Mouse (Mus musculus): Measurements from ENCODE around the gene Mlkl. TPM values are rescaled to one million over a fixed set of nuclear protein-coding genes. Genes with fewer than 3 reads are reported as not detected.

Gene Mlkl
- total and polyA plus RNA-seq, 3 experiments: 0.72 to 7.9 (median 1.5) TPM

DNA sequence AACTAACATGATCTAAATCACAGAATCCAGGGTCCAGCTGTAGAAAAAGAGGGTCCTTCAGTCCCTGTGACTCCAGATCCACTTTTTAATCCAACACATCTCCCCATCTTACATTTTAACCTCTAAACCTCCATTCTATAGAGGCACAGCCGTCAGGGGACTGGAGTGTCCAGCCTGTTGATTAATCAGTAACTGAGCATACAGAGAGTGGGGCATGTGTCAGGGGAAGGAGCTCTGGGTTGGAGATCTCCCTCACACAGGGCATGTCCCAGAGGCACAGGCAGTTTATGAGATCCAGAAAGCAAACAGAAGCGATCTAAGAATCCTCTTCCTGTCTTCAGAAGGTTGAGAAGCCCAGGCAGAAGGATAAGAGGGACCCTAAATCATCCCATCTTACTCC lies 46.7 kb upstream of the Mlkl start:
- DNase-seq (ENCODE audit: extremely low read depth): no peak
- H3K27ac ChIP-seq (ENCODE audit: insufficient read depth, low read depth): no peak overlapping the region
- no peak for TF ChIP-seq MAFK (IDR thresholded peaks at IDR 0.05; ENCODE audit: insufficient replicate concordance, low read length)
- no peak for TF ChIP-seq E2F4 (IDR thresholded peaks at IDR 0.05; ENCODE audit: insufficient replicate concordance, low read depth, low read length)
- no peak for TF ChIP-seq MAZ (IDR thresholded peaks at IDR 0.05; ENCODE audit: low read depth, low read length)
- TF ChIP-seq MYC (IDR thresholded peaks at IDR 0.05; ENCODE audit: low read depth, low read length): no peak
- TF ChIP-seq MXI1 (IDR thresholded peaks at IDR 0.05; ENCODE audit: low read depth, low read length): no peak
- TF ChIP-seq ZMIZ1 (IDR thresholded peaks at IDR 0.05; ENCODE audit: low read depth, low read length): no peak
- no peak for TF ChIP-seq KAT2A (IDR thresholded peaks at IDR 0.05; ENCODE audit: insufficient replicate concordance, low read length)
- TF ChIP-seq IRF4 (IDR thresholded peaks at IDR 0.05; ENCODE audit: low read depth, low read length): no peak
- no peak for TF ChIP-seq POLR2AphosphoS2 (IDR thresholded peaks at IDR 0.05; ENCODE audit: low read depth, low read length)
- TF ChIP-seq BHLHE40 (IDR thresholded peaks at IDR 0.05; ENCODE audit: low read depth, low read length): no peak
- no peak for TF ChIP-seq CTCF (conservative IDR thresholded peaks at IDR 0.05 in 1 of 2, IDR thresholded peaks at IDR 0.05 in 1 of 2; ENCODE audit: low read depth in 2 of 2, low read length in 2 of 2)
- TF ChIP-seq GABPA (IDR thresholded peaks at IDR 0.05; ENCODE audit: insufficient replicate concordance, low read depth, low read length): no peak
- TF ChIP-seq TCF12 (IDR thresholded peaks at IDR 0.05; ENCODE audit: low read depth, low read length): no peak
- no peak for TF ChIP-seq RCOR1 (conservative IDR thresholded peaks at IDR 0.05; ENCODE audit: low read depth, low read length)
- no peak for TF ChIP-seq ELF1 (IDR thresholded peaks at IDR 0.05; ENCODE audit: low read depth, low read length)
- no peaks in the 10 kb centered on the region for H3K79me2 ChIP-seq (replicated peaks; ENCODE audit: control insufficient read depth, extremely low read depth, insufficient read depth, poor library complexity, severe bottlenecking)
- H3K9ac ChIP-seq (ENCODE audit: insufficient read depth, low read depth): no peak overlapping the region
- H3K27me3 ChIP-seq (replicated peaks): peaks cover 83% of the 10 kb centered on the region
- dilution Hi-C loops (cut with MboI; ENCODE audit: extremely low pct_ligation_motif_present, extremely low pct_unique_long_range_greater_than_20kb, low sequenced_read_pairs) (no loop called here), in situ Hi-C loops (cut with MboI; ENCODE audit: low pct_ligation_motif_present, low pct_unique_long_range_greater_than_20kb, low sequenced_read_pairs) (no loop called here)
- H3K36me3 ChIP-seq (replicated peaks in 1 of 2; ENCODE audit: control insufficient read depth in 1 of 2, insufficient read depth in 1 of 2, low read length in 1 of 2): no peaks in the 10 kb centered on the region
- peaks cover 4% of the 10 kb centered on the region for H3K9me3 ChIP-seq (replicated peaks; ENCODE audit: low read length)
- no peaks in the 10 kb centered on the region for H3K4me1 ChIP-seq (ENCODE audit: control insufficient read depth in 1 of 2, insufficient read depth in 2 of 2)
- H3K4me2 ChIP-seq (ENCODE audit: insufficient read depth, low read depth, poor library complexity, severe bottlenecking): no peak overlapping the region
- no peak overlapping the region for H3K4me3 ChIP-seq (replicated peaks in 1 of 3; ENCODE audit: low read depth in 2 of 3, low read length in 2 of 3, poor library complexity in 1 of 3)

DNA sequence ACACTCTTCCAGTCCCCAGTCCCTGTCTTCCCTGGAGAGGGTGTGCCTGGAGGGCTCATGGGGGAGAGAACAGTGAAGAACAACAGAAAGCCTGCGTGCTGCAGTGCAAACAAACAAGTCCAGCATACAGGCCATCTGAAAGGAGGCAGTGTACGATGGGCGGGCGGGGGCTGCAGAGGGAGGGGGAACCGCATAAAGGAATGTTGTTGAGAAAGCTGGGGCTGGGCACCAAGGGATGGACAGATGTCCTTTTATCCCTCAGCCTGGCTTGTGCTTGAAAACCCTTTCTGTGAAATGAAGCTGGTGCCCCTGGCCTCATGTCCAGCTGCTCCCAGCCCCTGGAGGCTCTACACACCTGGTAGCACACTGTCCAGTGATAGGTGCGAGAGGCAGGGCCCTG lies 37.2 kb upstream of the Mlkl start:
- no peak for TF ChIP-seq PAX5 (IDR thresholded peaks at IDR 0.05; ENCODE audit: low read length)
- TF ChIP-seq CHD2 (IDR thresholded peaks at IDR 0.05; ENCODE audit: low read length): no peak
- no peak for TF ChIP-seq MAX (IDR thresholded peaks at IDR 0.05; ENCODE audit: low read length)
- TF ChIP-seq ZKSCAN1 (IDR thresholded peaks at IDR 0.05; ENCODE audit: borderline replicate concordance, low read depth, low read length): no peak
- no peak for TF ChIP-seq SMC3 (IDR thresholded peaks at IDR 0.05; ENCODE audit: low read depth, low read length)
- no peak for TF ChIP-seq GABPA (IDR thresholded peaks at IDR 0.05; ENCODE audit: insufficient replicate concordance, low read depth, low read length)
- Histone ChIP-seq H3K4me1 (ENCODE audit: control insufficient read depth in 1 of 2, insufficient read depth in 2 of 2) (peaks cover 2 to 5% of the 10 kb centered on the region in 2 experiments; a peak in 3 of 4 replicates), H3K4me3 (replicated peaks in 1 of 3; ENCODE audit: low read depth in 2 of 3, low read length in 2 of 3, poor library complexity in 1 of 3) (no peak overlapping the region), H3K9me3 (replicated peaks; ENCODE audit: low read length) (peaks cover 10% of the 10 kb centered on the region), H3K9ac (ENCODE audit: insufficient read depth, low read depth) (no peak overlapping the region), H3K4me2 (ENCODE audit: insufficient read depth, low read depth, poor library complexity, severe bottlenecking) (no peak overlapping the region), H3K79me2 (replicated peaks; ENCODE audit: control insufficient read depth, extremely low read depth, insufficient read depth, poor library complexity, severe bottlenecking) (no peaks in the 10 kb centered on the region), H3K27ac (ENCODE audit: insufficient read depth, low read depth) (no peak overlapping the region), H3K27me3 (replicated peaks) (peaks cover 89% of the 10 kb centered on the region), H3K36me3 (replicated peaks in 1 of 2; ENCODE audit: control insufficient read depth in 1 of 2, insufficient read depth in 1 of 2, low read length in 1 of 2) (no peaks in the 10 kb centered on the region)
- in situ Hi-C loops (cut with MboI; ENCODE audit: low pct_ligation_motif_present, low pct_unique_long_range_greater_than_20kb, low sequenced_read_pairs) (no loop called here), dilution Hi-C loops (cut with MboI; ENCODE audit: extremely low pct_ligation_motif_present, extremely low pct_unique_long_range_greater_than_20kb, low sequenced_read_pairs) (no loop called here)
- no peak for DNase-seq (ENCODE audit: extremely low read depth)

All from CH12.LX (cell line).